Mouse (Mus musculus) lung, postnatal 4 days (tissue): ENCODE measurements around the gene Wfdc16.
A peak's percentile ranks its signal among the peaks of the same experiment; 100 is the strongest.

Experiments used
- DNase-seq, 2 experiments: peaks; one replicate each; pipeline ENCODE4 v3.0.0; 2021

Gene Wfdc16

GRCm38 (mm10) chr2:164638696-164639095 is at the start of gene Wfdc16:
Wfdc16 (minus strand) TSS chr2:164638796.
- no peak for DNase-seq

GRCm38 (mm10) chr2:164684807-164685206 is 46.2 kb upstream of the Wfdc16 start, which contains the start of gene Wfdc13:
Wfdc13 (plus strand) TSS chr2:164685107.
- no peak for DNase-seq

GRCm38 (mm10) chr2:164679906-164680305 is 41.3 kb upstream of the Wfdc16 start:
- peak; percentile 50 to 70 for DNase-seq

GRCm38 (mm10) chr2:164678848-164679625 is 40.4 kb upstream of the Wfdc16 start:
- peak; percentile 80 to 83 for DNase-seq

- no peak for DNase-seq
Observed at GRCm38 (mm10) chr2:164676916-164677685, 38.5 kb upstream of the Wfdc16 start.

GRCm38 (mm10) chr2:164676103-164676502 is 37.5 kb upstream of the Wfdc16 start:
- DNase-seq = no peak

GRCm38 (mm10) chr2:164673987-164674386 is 35.4 kb upstream of the Wfdc16 start, which contains the start of gene Wfdc11:
Wfdc11 (minus strand) TSS chr2:164674087.
- no peak for DNase-seq

GRCm38 (mm10) chr2:164670938-164671337 is 32.3 kb upstream of the Wfdc16 start:
- no peak for DNase-seq

- no peak for DNase-seq
Observed at GRCm38 (mm10) chr2:164670261-164670660, 31.7 kb upstream of the Wfdc16 start.

GRCm38 (mm10) chr2:164664851-164665250 is 26.3 kb upstream of the Wfdc16 start:
- DNase-seq = no peak

- DNase-seq = no peak
Observed at GRCm38 (mm10) chr2:164656483-164656882, 17.9 kb upstream of the Wfdc16 start, which contains the start of gene Wfdc9. Wfdc9 (minus strand) TSS chr2:164656583.

GRCm38 (mm10) chr2:164655858-164656257 is 17.3 kb upstream of the Wfdc16 start, which contains the start of gene Wfdc10:
Wfdc10 (plus strand) TSS chr2:164656046.
- DNase-seq = peak; percentile 41 to 74

- no peak for DNase-seq
Observed at GRCm38 (mm10) chr2:164641881-164642673, 3.5 kb upstream of the Wfdc16 start.

- DNase-seq = peak in 1 of 2 experiments; percentile 18
Observed at GRCm38 (mm10) chr2:164641129-164641528, 2.5 kb upstream of the Wfdc16 start.

- no peak for DNase-seq
Observed at GRCm38 (mm10) chr2:164635266-164635665, 3.3 kb downstream of the Wfdc16 start.

- DNase-seq = no peak
Observed at GRCm38 (mm10) chr2:164621775-164622174, 16.8 kb downstream of the Wfdc16 start.

GRCm38 (mm10) chr2:164619050-164619449 is 19.5 kb downstream of the Wfdc16 start:
- DNase-seq = no peak

- no peak for DNase-seq
Observed at GRCm38 (mm10) chr2:164615386-164615785, 23.2 kb downstream of the Wfdc16 start.

- peak; percentile 52 to 68 for DNase-seq
Observed at GRCm38 (mm10) chr2:164613471-164613870, 25.1 kb downstream of the Wfdc16 start, which contains the start of the genes Wfdc6b and Wfdc8. Wfdc6b (plus strand) TSS chr2:164613522. Wfdc8 (minus strand) TSS chr2:164613626.

- DNase-seq = no peak
Observed at GRCm38 (mm10) chr2:164608781-164609180, 29.8 kb downstream of the Wfdc16 start.

- DNase-seq = no peak
Observed at GRCm38 (mm10) chr2:164604411-164604810, 34.2 kb downstream of the Wfdc16 start.

GRCm38 (mm10) chr2:164603482-164603881 is 35.1 kb downstream of the Wfdc16 start:
- no peak for DNase-seq

- no peak for DNase-seq
Observed at GRCm38 (mm10) chr2:164600179-164600578, 38.4 kb downstream of the Wfdc16 start.
